Mouse (Mus musculus): ENCODE results near the gene Ddx4.

DNA sequence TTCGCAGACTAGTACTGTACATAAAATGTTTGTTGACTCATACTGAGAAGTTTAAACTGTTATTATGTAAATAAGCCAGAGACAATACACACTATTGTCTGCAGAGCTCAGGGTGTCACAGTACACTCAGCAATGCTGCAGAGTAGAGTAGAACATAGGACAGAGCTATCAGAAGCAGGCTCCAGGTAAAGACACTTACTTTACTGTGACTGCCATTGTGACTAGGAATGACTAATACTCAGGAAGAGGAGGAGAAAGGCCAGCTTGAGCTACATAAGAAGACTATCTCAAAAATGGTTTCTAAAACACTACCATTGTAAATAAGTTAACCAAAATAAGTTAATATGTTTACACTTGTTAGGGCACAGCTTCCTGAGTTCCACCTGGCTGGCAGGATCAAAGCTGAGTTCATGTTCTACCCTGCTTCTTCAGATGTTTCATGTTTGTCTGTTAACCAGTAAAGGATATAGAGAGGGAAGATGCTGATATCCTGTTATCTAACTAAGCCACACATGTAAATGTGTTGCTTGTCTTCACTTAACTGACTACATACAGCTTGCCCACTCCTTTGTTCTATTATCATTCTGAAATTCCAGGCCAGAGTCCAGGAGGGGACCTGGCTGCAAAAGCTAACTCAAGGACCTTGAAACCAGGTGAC, 6.6 kb downstream of the Ddx4 start:
- no peak for TF ChIP-seq CTCF (IDR thresholded peaks at IDR 0.05; ENCODE audit: insufficient read depth, low read depth, low read length)
- TF ChIP-seq POLR2A (IDR thresholded peaks at IDR 0.05; ENCODE audit: insufficient read depth, low read depth, low read length), result no peak

Measured in olfactory bulb, adult 2 months (tissue).